Mouse (Mus musculus): ENCODE measurements around the gene Rnf43. TPM values are rescaled to one million over a fixed set of nuclear protein-coding genes. Genes with fewer than 3 reads are reported as not detected.

Rnf43 gene
- polyA plus RNA-seq, 1 experiment from 2014 or later: 1.6 TPM

DNA sequence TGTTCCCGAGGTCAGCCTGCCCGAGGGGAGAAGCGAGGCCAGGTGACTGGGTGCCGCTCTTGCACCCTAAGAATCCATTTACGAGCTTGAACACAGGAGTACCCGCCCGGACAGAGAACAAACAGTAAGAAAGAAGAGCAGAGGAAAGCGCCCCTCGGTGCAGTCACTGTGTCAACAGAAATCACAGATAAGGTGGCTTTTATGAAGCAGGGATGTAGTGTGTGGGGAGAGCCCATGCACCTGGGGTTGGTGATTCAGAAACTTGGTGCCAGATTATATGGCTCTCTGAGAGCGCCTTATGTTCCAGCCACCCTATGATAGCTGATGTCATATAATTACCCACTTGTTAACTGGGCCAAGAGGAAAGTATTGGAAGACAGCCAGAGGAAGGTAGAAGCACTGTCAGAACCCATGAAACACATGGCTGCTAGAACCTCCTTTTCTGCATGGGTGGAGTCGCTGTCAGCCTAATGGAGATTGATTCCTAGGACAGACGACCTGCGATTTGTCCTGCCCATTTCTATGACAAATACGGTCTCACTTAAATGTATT lies 34.7 kb downstream of the Rnf43 start:
- 60% methylated on average over 14 of the region's 14 CpGs for WGBS
- no peak for DNase-seq (ENCODE audit: low spot score)
- Histone ChIP-seq H3K4me1 (ENCODE audit: control insufficient read depth, insufficient read depth, low read length) (no peaks in the 10 kb centered on the region), H3K4me2 (ENCODE audit: low read depth, severe bottlenecking) (no peak overlapping the region), H3K9ac (ENCODE audit: low read length) (no peak overlapping the region), H3K27me3 (ENCODE audit: control insufficient read depth, insufficient read depth, low read length) (no peaks in the 10 kb centered on the region), H3K27ac (replicated peaks; ENCODE audit: low read depth, low read length) (no peak overlapping the region), H3K9me3 (ENCODE audit: control insufficient read depth, low read length) (no peaks in the 10 kb centered on the region), H3K36me3 (ENCODE audit: control insufficient read depth, insufficient read depth, low read length) (no peaks in the 10 kb centered on the region), H3K4me3 (ENCODE audit: low read depth, low read length) (no peak overlapping the region)
- no peak for ATAC-seq (ENCODE audit: insufficient number of reproducible peaks, low FRiP score, low TSS enrichment, low read depth)

DNA sequence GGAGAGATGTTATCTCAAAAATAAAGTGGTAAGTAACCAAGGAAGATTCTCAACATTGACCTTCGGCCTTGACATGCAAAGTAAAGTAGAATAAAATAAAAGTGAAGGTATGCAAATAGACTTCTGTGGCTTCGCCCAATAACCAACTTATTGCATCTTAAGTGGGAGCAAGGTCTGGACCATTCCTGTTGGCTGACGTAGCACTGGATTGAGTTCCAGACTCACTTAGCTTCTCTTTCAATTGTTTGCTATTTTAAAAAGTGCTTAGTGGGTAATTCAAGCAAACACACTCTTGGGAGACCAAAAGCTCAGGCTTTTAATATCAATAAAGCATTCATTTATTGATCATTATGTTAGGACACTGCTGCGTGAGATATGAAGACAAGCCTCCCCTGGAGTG lies 35.6 kb downstream of the Rnf43 start:
- Histone ChIP-seq H3K9me3 (ENCODE audit: control insufficient read depth, low read length) (no peaks in the 10 kb centered on the region), H3K9ac (ENCODE audit: low read length) (no peak overlapping the region), H3K27me3 (ENCODE audit: control insufficient read depth, insufficient read depth, low read length) (no peaks in the 10 kb centered on the region), H3K27ac (replicated peaks; ENCODE audit: low read depth, low read length) (no peak overlapping the region), H3K4me2 (ENCODE audit: low read depth, severe bottlenecking) (no peak overlapping the region), H3K4me3 (ENCODE audit: low read depth, low read length) (no peak overlapping the region), H3K4me1 (ENCODE audit: control insufficient read depth, insufficient read depth, low read length) (no peaks in the 10 kb centered on the region), H3K36me3 (ENCODE audit: control insufficient read depth, insufficient read depth, low read length) (no peaks in the 10 kb centered on the region)
- no peak for ATAC-seq (ENCODE audit: insufficient number of reproducible peaks, low FRiP score, low TSS enrichment, low read depth)
- DNase-seq (ENCODE audit: low spot score): no peak
- 89% methylated on average over 4 of the region's 4 CpGs for WGBS

DNA sequence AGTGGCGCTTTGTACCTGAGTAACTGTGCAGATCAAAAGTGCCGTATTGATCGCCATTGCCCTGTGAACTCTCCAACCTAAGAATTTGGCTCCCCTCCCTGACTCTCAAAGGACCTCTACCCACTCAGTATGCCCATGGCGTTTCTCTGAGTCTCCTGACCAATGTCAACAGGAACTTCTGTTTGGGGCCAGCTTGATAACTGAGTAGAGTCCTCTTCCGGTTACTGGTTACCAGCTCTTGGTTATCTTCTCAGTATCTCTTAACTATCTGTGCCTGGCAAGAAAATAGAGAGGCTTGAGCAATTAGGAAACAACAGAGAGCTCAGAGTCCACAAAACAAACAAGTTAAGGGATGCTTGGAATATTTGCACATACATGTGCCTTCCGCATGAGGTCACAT lies 38.6 kb downstream of the Rnf43 start:
- 88% methylated on average over 6 of the region's 6 CpGs for WGBS

DNA sequence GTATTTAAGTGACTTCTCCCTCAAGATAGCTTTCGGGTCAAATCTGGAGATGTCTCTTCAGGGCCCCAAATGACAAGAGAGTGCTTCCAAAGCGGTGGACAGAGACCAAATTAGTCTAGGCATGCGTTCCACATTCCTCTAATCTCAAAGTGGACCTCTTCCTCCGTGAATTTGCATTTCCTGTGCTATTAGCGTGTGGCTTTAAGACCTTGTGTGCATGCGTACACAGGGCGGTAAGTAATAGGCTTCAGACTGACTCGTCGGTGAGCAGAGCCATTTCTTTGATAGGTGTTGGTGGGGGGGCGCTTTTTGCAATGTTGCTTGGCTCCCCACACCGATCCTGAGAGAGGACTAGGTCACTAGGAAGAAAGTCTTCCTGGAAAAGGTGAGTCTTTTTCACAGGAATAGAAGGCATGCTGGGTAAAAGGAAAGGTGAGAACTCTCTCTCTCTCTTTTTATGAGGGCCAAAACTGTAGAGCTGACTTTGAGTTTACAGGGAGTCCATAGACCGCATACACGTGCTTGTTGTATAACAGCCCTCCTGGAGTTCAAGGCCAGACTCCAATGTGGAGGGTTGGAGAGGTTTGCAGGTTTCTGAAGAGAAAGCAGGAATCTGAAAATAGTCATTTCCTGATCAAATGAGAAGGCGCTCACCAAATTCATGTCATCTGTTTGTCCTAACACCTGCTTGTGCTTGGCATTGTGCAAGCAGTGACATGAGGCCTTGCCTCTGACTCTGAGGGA lies 39.5 kb downstream of the Rnf43 start:
- Histone ChIP-seq H3K4me1 (ENCODE audit: control insufficient read depth, insufficient read depth, low read length) (no peaks in the 10 kb centered on the region), H3K4me3 (ENCODE audit: low read depth, low read length) (no peak overlapping the region), H3K9ac (ENCODE audit: low read length) (no peak overlapping the region), H3K27ac (replicated peaks; ENCODE audit: low read depth, low read length) (no peak overlapping the region), H3K9me3 (ENCODE audit: control insufficient read depth, low read length) (no peaks in the 10 kb centered on the region), H3K27me3 (ENCODE audit: control insufficient read depth, insufficient read depth, low read length) (no peaks in the 10 kb centered on the region), H3K4me2 (ENCODE audit: low read depth, severe bottlenecking) (no peak overlapping the region), H3K36me3 (ENCODE audit: control insufficient read depth, insufficient read depth, low read length) (no peaks in the 10 kb centered on the region)
- ATAC-seq (ENCODE audit: insufficient number of reproducible peaks, low FRiP score, low TSS enrichment, low read depth): no peak
- WGBS: 83% methylated on average over 14 of the region's 14 CpGs
- no peak for DNase-seq (ENCODE audit: low spot score)

More for the DNA sequence above, 38.6 kb downstream of the Rnf43 start:
- no peaks in the 10 kb centered on the region for H3K36me3 ChIP-seq (ENCODE audit: control insufficient read depth, insufficient read depth, low read length)
- no peak overlapping the region for H3K9ac ChIP-seq (ENCODE audit: low read length)
- H3K4me2 ChIP-seq (ENCODE audit: low read depth, severe bottlenecking): no peak overlapping the region
- H3K4me3 ChIP-seq (ENCODE audit: low read depth, low read length): no peak overlapping the region
- ATAC-seq (ENCODE audit: insufficient number of reproducible peaks, low FRiP score, low TSS enrichment, low read depth) (no peak), DNase-seq (ENCODE audit: low spot score) (no peak)
- no peaks in the 10 kb centered on the region for H3K9me3 ChIP-seq (ENCODE audit: control insufficient read depth, low read length)
- no peaks in the 10 kb centered on the region for H3K4me1 ChIP-seq (ENCODE audit: control insufficient read depth, insufficient read depth, low read length)
- H3K27me3 ChIP-seq (ENCODE audit: control insufficient read depth, insufficient read depth, low read length): no peaks in the 10 kb centered on the region
- H3K27ac ChIP-seq (replicated peaks; ENCODE audit: low read depth, low read length): no peak overlapping the region

DNA sequence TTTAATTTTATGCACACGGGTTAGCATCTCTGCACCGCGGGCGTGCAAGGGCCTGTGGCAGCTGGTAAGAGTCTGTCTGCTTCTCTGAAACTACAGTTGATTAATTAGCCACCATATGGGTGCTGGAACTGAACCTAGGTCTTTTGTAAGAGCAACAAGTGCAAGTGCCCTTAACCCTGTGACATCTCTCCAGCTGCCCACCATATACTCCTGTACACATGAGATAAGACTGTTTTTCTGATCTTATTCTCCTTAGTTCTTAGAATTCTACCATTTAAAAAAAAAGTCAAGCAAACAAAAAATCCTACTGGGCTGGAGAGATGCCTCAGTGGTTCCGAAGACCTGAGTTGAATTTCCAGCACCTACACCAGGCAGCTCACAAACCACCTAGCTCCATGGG lies 41.1 kb downstream of the Rnf43 start:
- WGBS: 90% methylated on average over 5 of the region's 5 CpGs
- Histone ChIP-seq H3K36me3 (ENCODE audit: control insufficient read depth, insufficient read depth, low read length) (no peaks in the 10 kb centered on the region), H3K27me3 (ENCODE audit: control insufficient read depth, insufficient read depth, low read length) (no peaks in the 10 kb centered on the region), H3K4me2 (ENCODE audit: low read depth, severe bottlenecking) (no peak overlapping the region), H3K9me3 (ENCODE audit: control insufficient read depth, low read length) (no peaks in the 10 kb centered on the region), H3K4me3 (ENCODE audit: low read depth, low read length) (no peak overlapping the region), H3K27ac (replicated peaks; ENCODE audit: low read depth, low read length) (no peak overlapping the region), H3K4me1 (ENCODE audit: control insufficient read depth, insufficient read depth, low read length) (no peaks in the 10 kb centered on the region), H3K9ac (ENCODE audit: low read length) (no peak overlapping the region)
- DNase-seq (ENCODE audit: low spot score) (no peak), ATAC-seq (ENCODE audit: insufficient number of reproducible peaks, low FRiP score, low TSS enrichment, low read depth) (no peak)

DNA sequence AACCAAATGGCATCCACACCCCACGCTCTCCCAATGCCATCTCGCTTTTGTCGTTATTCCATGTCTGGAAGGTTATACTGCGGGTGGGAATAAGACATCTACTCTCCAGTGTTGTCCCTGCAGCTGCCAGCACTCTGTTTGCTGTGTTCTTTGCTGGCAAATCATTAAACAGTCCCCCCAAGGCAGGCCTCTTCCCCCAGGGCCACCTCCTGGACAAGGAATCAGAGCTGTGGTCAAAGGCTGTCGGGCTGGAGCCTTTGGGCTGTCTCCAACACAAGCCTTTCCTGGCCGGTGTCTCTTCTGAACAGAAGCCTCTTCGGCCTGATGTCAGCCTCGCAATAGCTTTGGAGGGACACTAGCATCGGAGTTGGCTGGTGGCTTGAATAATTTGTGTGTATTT lies 41.8 kb downstream of the Rnf43 start:
- no peaks in the 10 kb centered on the region for H3K9me3 ChIP-seq (ENCODE audit: control insufficient read depth, low read length)
- H3K9ac ChIP-seq (ENCODE audit: low read length): no peak overlapping the region
- H3K36me3 ChIP-seq (ENCODE audit: control insufficient read depth, insufficient read depth, low read length): no peaks in the 10 kb centered on the region
- ATAC-seq (ENCODE audit: insufficient number of reproducible peaks, low FRiP score, low TSS enrichment, low read depth) (no peak), DNase-seq (ENCODE audit: low spot score) (no peak)
- no peak overlapping the region for H3K27ac ChIP-seq (replicated peaks; ENCODE audit: low read depth, low read length)
- no peak overlapping the region for H3K4me2 ChIP-seq (ENCODE audit: low read depth, severe bottlenecking)
- H3K4me1 ChIP-seq (ENCODE audit: control insufficient read depth, insufficient read depth, low read length): no peaks in the 10 kb centered on the region
- H3K27me3 ChIP-seq (ENCODE audit: control insufficient read depth, insufficient read depth, low read length): no peaks in the 10 kb centered on the region
- H3K4me3 ChIP-seq (ENCODE audit: low read depth, low read length): no peak overlapping the region
- WGBS: 86% methylated on average over 9 of the region's 9 CpGs

DNA sequence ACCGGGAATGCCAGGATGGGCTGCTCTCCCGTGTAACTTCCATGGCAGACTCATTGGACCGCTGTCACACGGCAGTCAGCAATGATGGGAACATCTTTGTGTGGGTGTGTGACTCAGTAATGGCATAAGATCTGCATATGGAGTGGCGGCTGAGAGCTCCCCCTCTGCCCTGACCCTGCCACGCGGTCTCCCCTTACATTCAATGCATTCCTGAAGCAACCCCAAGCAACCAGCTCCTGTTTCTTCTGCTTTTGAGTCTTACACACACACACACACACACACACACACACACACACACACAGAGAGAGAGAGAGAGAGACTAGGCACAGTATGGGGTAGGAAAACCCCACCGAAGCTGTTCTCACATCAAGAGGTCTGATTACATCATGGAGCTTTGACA lies 45.0 kb downstream of the Rnf43 start:
- H3K4me2 ChIP-seq (ENCODE audit: low read depth, severe bottlenecking): no peak overlapping the region
- no peaks in the 10 kb centered on the region for H3K36me3 ChIP-seq (ENCODE audit: control insufficient read depth, insufficient read depth, low read length)
- no peak overlapping the region for H3K27ac ChIP-seq (replicated peaks; ENCODE audit: low read depth, low read length)
- H3K4me3 ChIP-seq (ENCODE audit: low read depth, low read length): no peak overlapping the region
- H3K9ac ChIP-seq (ENCODE audit: low read length): no peak overlapping the region
- H3K9me3 ChIP-seq (ENCODE audit: control insufficient read depth, low read length): no peaks in the 10 kb centered on the region
- 64% methylated on average over 8 of the region's 8 CpGs for WGBS
- peaks cover 8% of the 10 kb centered on the region; the same call in 1 of the 2 replicates for H3K4me1 ChIP-seq (ENCODE audit: control insufficient read depth, insufficient read depth, low read length)
- ATAC-seq (ENCODE audit: insufficient number of reproducible peaks, low FRiP score, low TSS enrichment, low read depth) (no peak), DNase-seq (ENCODE audit: low spot score) (no peak)
- no peaks in the 10 kb centered on the region for H3K27me3 ChIP-seq (ENCODE audit: control insufficient read depth, insufficient read depth, low read length)

DNA sequence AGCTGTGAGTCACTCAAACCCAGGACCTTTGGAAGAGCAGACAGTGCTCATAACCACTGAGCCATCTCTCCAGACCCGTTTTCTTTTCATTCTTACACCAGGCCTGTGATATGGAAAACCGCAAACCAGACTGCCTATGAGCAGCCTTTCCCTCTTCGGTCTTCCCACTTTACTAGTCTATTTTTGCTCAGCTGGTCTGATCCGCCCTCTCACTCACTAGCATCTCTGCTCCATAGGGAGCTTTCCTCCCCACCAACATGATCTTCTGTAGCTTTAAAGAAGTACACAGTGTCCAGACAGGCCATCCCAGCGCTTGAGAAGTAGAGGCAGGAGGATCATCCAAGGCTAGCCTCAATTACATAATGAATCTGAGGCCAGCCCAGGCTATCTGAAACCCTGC lies 46.5 kb downstream of the Rnf43 start:
- Histone ChIP-seq H3K9ac (ENCODE audit: low read length) (no peak overlapping the region), H3K4me1 (ENCODE audit: control insufficient read depth, insufficient read depth, low read length) (peaks cover 8% of the 10 kb centered on the region; the same call in 1 of the 2 replicates), H3K4me3 (ENCODE audit: low read depth, low read length) (no peak overlapping the region), H3K4me2 (ENCODE audit: low read depth, severe bottlenecking) (no peak overlapping the region), H3K27me3 (ENCODE audit: control insufficient read depth, insufficient read depth, low read length) (no peaks in the 10 kb centered on the region), H3K36me3 (ENCODE audit: control insufficient read depth, insufficient read depth, low read length) (no peaks in the 10 kb centered on the region), H3K9me3 (ENCODE audit: control insufficient read depth, low read length) (no peaks in the 10 kb centered on the region), H3K27ac (replicated peaks; ENCODE audit: low read depth, low read length) (no peak overlapping the region)
- DNase-seq (ENCODE audit: low spot score) (no peak), ATAC-seq (ENCODE audit: insufficient number of reproducible peaks, low FRiP score, low TSS enrichment, low read depth) (no peak)
- WGBS: 81% methylated on average over 5 of the region's 5 CpGs
